Mouse (Mus musculus) spleen, postnatal 14 days (tissue): Measurements from ENCODE around the gene Gm27179.
"Not testable (repeated sequence)": the region's sequence is repeated elsewhere in the genome, so short reads cannot be mapped to it uniquely, and the experiment has no call there.

Experiments
- DNase-seq, 2 experiments: peaks; one replicate each; pipeline ENCODE4 v3.0.0; 2021 to 2022; ENCODE audit warnings: low spot score in 2 of 2

Gene Gm27179

GRCm38 (mm10) chr14:69473941-69474646, 38.3 kb downstream of the Gm27179 start:
- not testable (repeated sequence) for DNase-seq

GRCm38 (mm10) chr14:69473322-69473721, 39.0 kb downstream of the Gm27179 start:
- not testable (repeated sequence) for DNase-seq

GRCm38 (mm10) chr14:69470122-69470708, 42.1 kb downstream of the Gm27179 start:
- not testable (repeated sequence) for DNase-seq

GRCm38 (mm10) chr14:69467612-69468366, 44.6 kb downstream of the Gm27179 start:
- DNase-seq = not testable (repeated sequence)

GRCm38 (mm10) chr14:69464465-69464864, 47.9 kb downstream of the Gm27179 start:
- DNase-seq = not testable (repeated sequence)
